Mouse (Mus musculus) MEL (cell line): Measurements from ENCODE around the gene Ablim1. TPM values are rescaled to one million over a fixed set of nuclear protein-coding genes. Genes with fewer than 3 reads are reported as not detected.

ENCODE experiments used
- DNase-seq: peaks from one replicate; pipeline ENCODE4 v3.0.0; 2011; ENCODE audit warnings: low read depth, low spot score
- H3K27ac ChIP-seq: 2 replicates; pipeline ENCODE4 v1.5.1; 2012; ENCODE audit warnings: low read depth, mild to moderate bottlenecking, control low read depth, low read length, moderate library complexity; ENCODE audit not compliant: control insufficient read depth
- H3K27me3 ChIP-seq, 2 experiments: fragments of 150-350 bp in 1 of 2; sonication (generic) in 1 of 2; 2 replicates each; pipeline ENCODE4 v1.6.1; 2012; ENCODE audit warnings: low read length in 2 of 2, mild to moderate bottlenecking in 2 of 2, improper control_type of control experiment in 1 of 2, moderate library complexity in 1 of 2; ENCODE audit not compliant: insufficient read depth in 2 of 2, control insufficient read depth in 1 of 2
- H3K36me3 ChIP-seq, 2 experiments: 2 replicates each; pipeline ENCODE4 v1.6.1; 2012 to 2014; ENCODE audit warnings: low read length in 2 of 2, improper control_type of control experiment in 1 of 2, inconsistent platforms in 1 of 2, mild to moderate bottlenecking in 1 of 2; ENCODE audit not compliant: insufficient read depth in 2 of 2, control insufficient read depth in 1 of 2
- H3K4me1 ChIP-seq, 2 experiments: fragments of 150-350 bp in 1 of 2; sonication (generic) in 1 of 2; 2 replicates each; pipeline ENCODE4 v1.6.1; 2012; ENCODE audit warnings: low read length in 2 of 2, improper control_type of control experiment in 1 of 2, mild to moderate bottlenecking in 1 of 2; ENCODE audit not compliant: insufficient read depth in 2 of 2, control insufficient read depth in 1 of 2
- H3K4me3 ChIP-seq, 2 experiments: fragments of 150-350 bp in 1 of 2; sonication (generic) in 1 of 2; 2 replicates each; pipeline ENCODE4 v1.5.1; 2012; ENCODE audit warnings: low read depth in 2 of 2, low read length in 2 of 2, mild to moderate bottlenecking in 2 of 2, moderate library complexity in 2 of 2, control low read depth in 1 of 2, improper control_type of control experiment in 1 of 2; ENCODE audit not compliant: control insufficient read depth in 1 of 2, insufficient read depth in 1 of 2
- H3K79me2 ChIP-seq: 2 replicates; pipeline ENCODE4 v1.6.1; 2012; ENCODE audit warnings: mild to moderate bottlenecking, low read length, moderate library complexity; ENCODE audit not compliant: control insufficient read depth, poor library complexity, insufficient read depth
- H3K9ac ChIP-seq: 2 replicates; pipeline ENCODE4 v1.6.1; 2012; ENCODE audit warnings: low read depth, mild to moderate bottlenecking, control low read depth, low read length, moderate library complexity; ENCODE audit not compliant: control insufficient read depth, poor library complexity, severe bottlenecking
- H3K9me3 ChIP-seq: fragments of 150-350 bp; sonication (generic); replicated peaks from 2 replicates; pipeline ENCODE4 v1.6.1; 2012; ENCODE audit warnings: mild to moderate bottlenecking, low read length, improper control_type of control experiment, moderate library complexity; ENCODE audit not compliant: insufficient read depth
- BHLHE40 ChIP-seq: IDR thresholded peaks from 2 replicates; pipeline ENCODE4 v1.6.1; 2012; ENCODE audit warnings: low read depth, mild to moderate bottlenecking, inconsistent platforms, low read length, improper control_type of control experiment, borderline replicate concordance
- CHD1 ChIP-seq: IDR thresholded peaks from 2 replicates; pipeline ENCODE4 v1.6.1; 2012; ENCODE audit warnings: low read depth, mild to moderate bottlenecking, inconsistent platforms, low read length, improper control_type of control experiment
- CHD2 ChIP-seq: IDR thresholded peaks from 2 replicates; pipeline ENCODE4 v1.6.1; 2011; ENCODE audit warnings: low read length, improper control_type of control experiment
- CTCF ChIP-seq, 3 experiments: IDR thresholded peaks in 2 of 3; conservative IDR thresholded peaks in 1 of 3; 2 replicates each; pipeline ENCODE4 v1.5.1; 2011 to 2012; ENCODE audit warnings: low read length in 3 of 3, low read depth in 2 of 3, mild to moderate bottlenecking in 2 of 3, improper control_type of control experiment in 1 of 3, inconsistent platforms in 1 of 3, mixed read lengths in 1 of 3, moderate library complexity in 1 of 3; ENCODE audit not compliant: control insufficient read depth in 1 of 3, insufficient read depth in 1 of 3, poor library complexity in 1 of 3, severe bottlenecking in 1 of 3
- E2F4 ChIP-seq: IDR thresholded peaks from 2 replicates; pipeline ENCODE4 v1.6.1; 2011; ENCODE audit warnings: low read depth, low read length, improper control_type of control experiment, borderline replicate concordance
- ELF1 ChIP-seq: IDR thresholded peaks from 2 replicates; pipeline ENCODE4 v1.6.1; 2014; ENCODE audit warnings: low read depth, mild to moderate bottlenecking, inconsistent platforms, low read length, improper control_type of control experiment, moderate library complexity
- EP300 ChIP-seq, 2 experiments: IDR thresholded peaks; 2 replicates each; pipeline ENCODE4 v1.6.1; 2011; ENCODE audit warnings: improper control_type of control experiment in 2 of 2, low read length in 2 of 2, low read depth in 1 of 2, mild to moderate bottlenecking in 1 of 2
- HCFC1 ChIP-seq: IDR thresholded peaks from 2 replicates; pipeline ENCODE4 v1.6.1; 2012; ENCODE audit warnings: low read depth, mild to moderate bottlenecking, inconsistent platforms, low read length, improper control_type of control experiment, moderate library complexity
- JUND ChIP-seq: IDR thresholded peaks from 2 replicates; pipeline ENCODE4 v1.6.1; 2011; ENCODE audit warnings: low read depth, mild to moderate bottlenecking, improper control_type of control experiment, low read length
- KAT2A ChIP-seq: conservative IDR thresholded peaks from 2 replicates; pipeline ENCODE4 v1.6.1; 2012; ENCODE audit warnings: low read depth, low read length, improper control_type of control experiment, inconsistent platforms
- MEF2A ChIP-seq: IDR thresholded peaks from 2 replicates; pipeline ENCODE4 v1.6.1; 2014; ENCODE audit warnings: low read depth, mild to moderate bottlenecking, inconsistent platforms, low read length, improper control_type of control experiment; ENCODE audit not compliant: poor library complexity, insufficient replicate concordance, severe bottlenecking; ENCODE audit errors: extremely low read depth
- MXI1 ChIP-seq: IDR thresholded peaks from 2 replicates; pipeline ENCODE4 v1.6.1; 2011; ENCODE audit warnings: mild to moderate bottlenecking, low read depth, low read length, improper control_type of control experiment
- MYC ChIP-seq: IDR thresholded peaks from 2 replicates; pipeline ENCODE4 v1.6.1; 2011; ENCODE audit warnings: low read depth, mild to moderate bottlenecking, low read length, improper control_type of control experiment, moderate library complexity
- NRF1 ChIP-seq: IDR thresholded peaks from 2 replicates; pipeline ENCODE4 v1.6.1; 2014; ENCODE audit warnings: low read depth, mild to moderate bottlenecking, inconsistent platforms, low read length, improper control_type of control experiment, moderate library complexity; ENCODE audit not compliant: poor library complexity, insufficient read depth, severe bottlenecking
- POLR2AphosphoS2 ChIP-seq: IDR thresholded peaks from 2 replicates; pipeline ENCODE4 v1.6.1; 2011; ENCODE audit warnings: low read length, improper control_type of control experiment
- POLR2AphosphoS5 ChIP-seq: IDR thresholded peaks from 2 replicates; pipeline ENCODE4 v1.6.1; 2012; ENCODE audit warnings: low read depth, borderline replicate concordance, mild to moderate bottlenecking, inconsistent platforms, low read length, moderate library complexity, mixed read lengths
- RAD21 ChIP-seq: IDR thresholded peaks from 2 replicates; pipeline ENCODE4 v1.6.1; 2011; ENCODE audit warnings: mild to moderate bottlenecking, low read depth, low read length, improper control_type of control experiment
- RCOR1 ChIP-seq: IDR thresholded peaks from 2 replicates; pipeline ENCODE4 v1.6.1; 2012; ENCODE audit warnings: low read depth, mild to moderate bottlenecking, inconsistent platforms, low read length, improper control_type of control experiment
- SIN3A ChIP-seq: IDR thresholded peaks from 2 replicates; pipeline ENCODE4 v1.6.1; 2012; ENCODE audit warnings: low read length, improper control_type of control experiment, inconsistent platforms
- SMC3 ChIP-seq: IDR thresholded peaks from 2 replicates; pipeline ENCODE4 v1.6.1; 2011; ENCODE audit warnings: low read depth, low read length, improper control_type of control experiment
- TAL1 ChIP-seq: IDR thresholded peaks from 2 replicates; pipeline ENCODE4 v1.6.1; 2012; ENCODE audit warnings: mild to moderate bottlenecking, inconsistent platforms, low read length, moderate library complexity, mixed read lengths
- TBP ChIP-seq: IDR thresholded peaks from 2 replicates; pipeline ENCODE4 v1.8.0; 2011; ENCODE audit warnings: low read depth, low read length, improper control_type of control experiment
- USF1 ChIP-seq: IDR thresholded peaks from 2 replicates; pipeline ENCODE4 v1.6.1; 2014; ENCODE audit warnings: low read depth, mild to moderate bottlenecking, inconsistent platforms, low read length, improper control_type of control experiment, moderate library complexity
- ZC3H11A ChIP-seq: IDR thresholded peaks from 2 replicates; pipeline ENCODE4 v1.6.1; 2012; ENCODE audit warnings: low read depth, mild to moderate bottlenecking, inconsistent platforms, low read length, improper control_type of control experiment
- ZKSCAN1 ChIP-seq: IDR thresholded peaks from 2 replicates; pipeline ENCODE4 v1.6.1; 2012; ENCODE audit warnings: low read depth, mild to moderate bottlenecking, inconsistent platforms, low read length, improper control_type of control experiment, moderate library complexity
- ZMIZ1 ChIP-seq: IDR thresholded peaks from 2 replicates; pipeline ENCODE4 v1.6.1; 2012; ENCODE audit warnings: low read depth, mild to moderate bottlenecking, inconsistent platforms, low read length, improper control_type of control experiment, moderate library complexity
- ZNF384 ChIP-seq: IDR thresholded peaks from 2 replicates; pipeline ENCODE4 v1.6.1; 2012; ENCODE audit warnings: low read depth, mild to moderate bottlenecking, inconsistent platforms, low read length, improper control_type of control experiment
- polyA plus RNA-seq, 2 experiments: library from polyadenylated mRNA; stranded (reverse) in 1 of 2; unstranded in 1 of 2; fragments of >175 nt in 1 of 2; fragments of >200 nt in 1 of 2; gene quantifications; 2 replicates each; pipeline versions ENCODE4 v1.2.1 to v1.2.4; 2012; ENCODE audit warnings: low replicate concordance in 2 of 2, low read depth in 1 of 2; ENCODE audit not compliant: insufficient read length in 2 of 2, insufficient read depth in 1 of 2, missing spikeins in 1 of 2
- total RNA-seq: library from RNA; depleted of rRNA; stranded (reverse); fragments of 300-350 nt; gene quantifications from 2 replicates; pipeline ENCODE4 v1.2.3, GENCODE M21; 2012

The Ablim1 gene
- total and polyA plus RNA-seq, 3 experiments = not detected

DNA sequence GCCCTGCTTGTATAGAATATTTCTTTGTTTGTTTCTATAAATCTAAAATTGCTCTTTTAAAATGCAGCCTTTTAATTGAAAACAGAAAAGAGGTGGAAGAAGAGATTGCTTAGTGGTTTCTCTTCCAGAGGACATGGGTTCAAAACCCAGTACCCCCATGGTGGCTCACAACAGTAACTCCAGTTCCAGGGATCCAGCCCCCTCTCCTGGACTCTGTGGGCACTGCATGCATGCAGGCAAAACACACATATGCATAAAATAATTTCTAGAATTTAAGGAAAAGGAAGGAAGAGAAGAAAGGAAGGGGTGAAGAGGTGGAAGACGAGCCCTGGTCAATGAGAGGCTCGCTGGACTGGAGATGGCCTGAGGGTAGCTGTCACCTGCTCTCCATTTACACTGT, 145.2 kb downstream of the Ablim1 start:
- TF ChIP-seq SIN3A (no peak), MXI1 (no peak), ZKSCAN1 (no peak), SMC3 (no peak), MYC (no peak), ZC3H11A (no peak), NRF1 (no peak), CTCF (IDR thresholded peaks at IDR 0.05 in 2 of 3, conservative IDR thresholded peaks at IDR 0.05 in 1 of 3; ENCODE audit: control insufficient read depth in 1 of 3, insufficient read depth in 1 of 3, low read depth in 2 of 3, low read length in 3 of 3, poor library complexity in 1 of 3, severe bottlenecking in 1 of 3) (no peak), JUND (no peak), POLR2AphosphoS5 (no peak), TBP (no peak), RCOR1 (no peak), HCFC1 (no peak), RAD21 (no peak), EP300 (IDR thresholded peaks at IDR 0.05; ENCODE audit: low read depth in 1 of 2, low read length in 2 of 2) (no peak), BHLHE40 (no peak), ZMIZ1 (no peak), TAL1 (no peak)
- Histone ChIP-seq H3K79me2 (no peaks in the 10 kb centered on the region), H3K27ac (no peak overlapping the region), H3K4me3 (no peak overlapping the region), H3K9me3 (no peaks in the 10 kb centered on the region), H3K36me3 (no peaks in the 10 kb centered on the region), H3K9ac (no peak overlapping the region), H3K27me3 (peaks cover 2% of the 10 kb centered on the region in 2 experiments; a peak in 2 of 4 replicates), H3K4me1 (no peaks in the 10 kb centered on the region)
- DNase-seq = no peak

DNA sequence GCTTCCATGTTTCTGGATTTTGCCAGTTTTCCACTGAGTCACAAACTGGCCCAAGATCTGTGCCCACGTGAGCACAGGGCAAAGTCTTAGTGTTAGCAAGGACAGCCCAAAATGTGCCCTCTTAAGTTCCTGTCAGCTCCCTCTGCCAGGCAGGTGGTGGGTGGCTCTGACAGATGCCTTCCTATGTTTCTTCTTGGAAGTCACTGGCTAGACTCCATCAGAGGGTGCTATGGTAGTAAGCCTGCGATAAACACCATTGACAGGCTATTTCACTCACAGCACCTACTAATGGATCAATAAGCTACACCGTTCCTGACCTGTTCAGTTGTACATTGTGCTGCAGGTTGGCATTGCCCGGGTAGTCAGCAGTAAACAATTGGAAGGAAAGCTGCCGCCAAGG, 147.0 kb downstream of the Ablim1 start:
- H3K9me3 ChIP-seq = no peaks in the 10 kb centered on the region
- no peak for DNase-seq
- peaks cover 2% of the 10 kb centered on the region in 2 experiments; a peak in 2 of 4 replicates for H3K27me3 ChIP-seq
- TF ChIP-seq ZMIZ1 (no peak), POLR2AphosphoS5 (no peak), CHD1 (no peak), MXI1 (no peak), ZNF384 (no peak), ZC3H11A (no peak), BHLHE40 (no peak), POLR2AphosphoS2 (no peak), USF1 (no peak), CTCF (IDR thresholded peaks at IDR 0.05 in 2 of 3, conservative IDR thresholded peaks at IDR 0.05 in 1 of 3; ENCODE audit: control insufficient read depth in 1 of 3, insufficient read depth in 1 of 3, low read depth in 2 of 3, low read length in 3 of 3, poor library complexity in 1 of 3, severe bottlenecking in 1 of 3) (no peak), MEF2A (no peak), ELF1 (no peak), E2F4 (no peak), KAT2A (no peak), CHD2 (no peak)
- no peak overlapping the region for H3K27ac ChIP-seq
- H3K9ac ChIP-seq = no peak overlapping the region
- H3K4me1 ChIP-seq = no peaks in the 10 kb centered on the region
- no peaks in the 10 kb centered on the region for H3K79me2 ChIP-seq
- H3K36me3 ChIP-seq = no peaks in the 10 kb centered on the region
- H3K4me3 ChIP-seq = no peak overlapping the region
